Mouse (Mus musculus) ES-E14 (cell line): ENCODE measurements around the gene Car10.

Experiments
- CHD2 ChIP-seq: IDR thresholded peaks from 2 replicates; pipeline ENCODE4 v1.6.1; 2014; ENCODE audit warnings: mild to moderate bottlenecking, low read depth, low read length, inconsistent platforms
- HCFC1 ChIP-seq: IDR thresholded peaks from 2 replicates; pipeline ENCODE4 v1.6.1; 2012; ENCODE audit warnings: low read length, inconsistent platforms, borderline replicate concordance; ENCODE audit not compliant: insufficient read depth
- ZNF384 ChIP-seq: IDR thresholded peaks from 2 replicates; pipeline ENCODE4 v1.6.1; 2012; ENCODE audit warnings: low read depth, low read length, inconsistent platforms

DNA sequence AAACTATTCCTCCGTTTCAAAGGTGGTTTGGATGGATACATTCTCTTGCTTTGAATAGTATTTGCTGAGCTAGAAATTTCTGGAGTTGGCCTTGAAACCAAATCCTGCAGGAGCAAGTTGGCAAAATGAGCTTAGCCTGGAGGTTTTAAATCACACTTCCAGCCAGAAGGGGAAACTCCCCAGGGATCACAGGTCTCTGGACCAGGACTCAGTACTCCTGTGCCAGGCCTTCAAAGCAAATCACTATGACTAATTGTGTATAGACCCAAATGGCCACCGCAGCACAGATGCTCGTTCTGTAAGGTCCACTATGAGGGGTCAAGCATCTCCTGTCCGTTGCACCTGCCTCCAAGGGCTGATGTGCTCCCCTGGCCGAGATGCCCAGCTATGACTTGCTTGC lies 403.8 kb downstream of the Car10 start:
- TF ChIP-seq HCFC1, result no peak
- TF ChIP-seq ZNF384, result no peak
- TF ChIP-seq CHD2, result no peak
